Mouse (Mus musculus): ENCODE measurements at regions not wholly inside any gene's neighbourhood (a gene's known extent, or its start where the extent isn't known, plus 50 kb on each side); places are given as distances from the start of the nearest gene placed in this dataset.

- Histone ChIP-seq H3K4me2 (replicated peaks) (no peak overlapping the region), H3K36me3 (no peaks in the 10 kb centered on the region), H3K9me3 (no peaks in the 10 kb centered on the region), H3K27ac (no peak overlapping the region), H3K4me3 (no peak overlapping the region), H3K27me3 (replicated peaks) (no peaks in the 10 kb centered on the region), H3K4me1 (no peaks in the 10 kb centered on the region), H3K9ac (no peak overlapping the region)
- peak; percentile 97 for ATAC-seq (ENCODE audit: low FRiP score, low read depth)
- WGBS: 34% methylated on average over 8 of the region's 8 CpGs
Measured at GRCm38 (mm10) chr16:39286797-39287565, 394.5 kb downstream of the Igsf11 start.

GRCm38 (mm10) chr16:39298856-39299255 lies 406.4 kb downstream of the Igsf11 start:
- H3K9ac ChIP-seq: no peak overlapping the region
- H3K27ac ChIP-seq: no peak overlapping the region
- peaks cover 8% of the 10 kb centered on the region; the same call in 1 of the 2 replicates for H3K4me1 ChIP-seq
- no peak overlapping the region for H3K4me3 ChIP-seq
- H3K36me3 ChIP-seq: no peaks in the 10 kb centered on the region
- WGBS: 82% methylated on average over 3 of the region's 3 CpGs
- H3K4me2 ChIP-seq (replicated peaks): no peak overlapping the region
- H3K9me3 ChIP-seq: no peaks in the 10 kb centered on the region
- H3K27me3 ChIP-seq (replicated peaks): no peaks in the 10 kb centered on the region
- no peak for ATAC-seq (ENCODE audit: low FRiP score, low read depth)

- H3K4me3 ChIP-seq: no peak overlapping the region
- ATAC-seq (ENCODE audit: low FRiP score, low read depth): peak; percentile 99
- H3K27me3 ChIP-seq (replicated peaks): no peaks in the 10 kb centered on the region
- no peak overlapping the region for H3K9ac ChIP-seq
- H3K4me1 ChIP-seq: peaks cover 8% of the 10 kb centered on the region; the same call in 1 of the 2 replicates
- no peaks in the 10 kb centered on the region for H3K9me3 ChIP-seq
- H3K36me3 ChIP-seq: no peaks in the 10 kb centered on the region
- H3K27ac ChIP-seq: no peak overlapping the region
- WGBS: 48% methylated on average over 1 of the region's 1 CpGs
- H3K4me2 ChIP-seq (replicated peaks): peak overlapping the region; percentile 38; the same call in 1 of the 2 replicates
Measured at GRCm38 (mm10) chr16:39302902-39303361, 410.5 kb downstream of the Igsf11 start.

- Histone ChIP-seq H3K4me3 (no peak overlapping the region), H3K4me2 (replicated peaks) (no peak overlapping the region), H3K27ac (no peak overlapping the region), H3K27me3 (replicated peaks) (no peaks in the 10 kb centered on the region), H3K36me3 (no peaks in the 10 kb centered on the region), H3K4me1 (peaks cover 8% of the 10 kb centered on the region; the same call in 1 of the 2 replicates), H3K9ac (no peak overlapping the region), H3K9me3 (no peaks in the 10 kb centered on the region)
- WGBS: 42% methylated on average over 7 of the region's 7 CpGs
- ATAC-seq (ENCODE audit: low FRiP score, low read depth): peak; percentile 51
Measured at GRCm38 (mm10) chr16:39303371-39303770, 410.9 kb downstream of the Igsf11 start.

GRCm38 (mm10) chr16:39307951-39308350 lies 415.5 kb downstream of the Igsf11 start:
- no peak for ATAC-seq (ENCODE audit: low FRiP score, low read depth)
- 68% methylated on average over 5 of the region's 5 CpGs for WGBS

GRCm38 (mm10) chr16:39316752-39317594 lies 424.5 kb downstream of the Igsf11 start:
- Histone ChIP-seq H3K4me3 (no peak overlapping the region), H3K9me3 (no peaks in the 10 kb centered on the region), H3K9ac (no peak overlapping the region), H3K36me3 (no peaks in the 10 kb centered on the region), H3K27ac (no peak overlapping the region), H3K4me2 (replicated peaks) (no peak overlapping the region), H3K4me1 (no peaks in the 10 kb centered on the region), H3K27me3 (replicated peaks) (no peaks in the 10 kb centered on the region)
- ATAC-seq (ENCODE audit: low FRiP score, low read depth): peak; percentile 78
- 26% methylated on average over 15 of the region's 15 CpGs for whole genome bisulfite sequencing

More at GRCm38 (mm10) chr16:39307951-39308350, 415.5 kb downstream of the Igsf11 start:
- no peaks in the 10 kb centered on the region for H3K36me3 ChIP-seq
- H3K9ac ChIP-seq: no peak overlapping the region
- no peak overlapping the region for H3K27ac ChIP-seq
- no peak overlapping the region for H3K4me3 ChIP-seq
- H3K4me2 ChIP-seq (replicated peaks): no peak overlapping the region
- no peaks in the 10 kb centered on the region for H3K27me3 ChIP-seq (replicated peaks)
- peaks cover 3% of the 10 kb centered on the region; the same call in 1 of the 2 replicates for H3K4me1 ChIP-seq
- H3K9me3 ChIP-seq: no peaks in the 10 kb centered on the region

GRCm38 (mm10) chr16:39325627-39326026 lies 433.2 kb downstream of the Igsf11 start:
- no peak for ATAC-seq (ENCODE audit: low FRiP score, low read depth)
- Histone ChIP-seq H3K27ac (no peak overlapping the region), H3K9ac (no peak overlapping the region), H3K4me2 (replicated peaks) (no peak overlapping the region), H3K27me3 (replicated peaks) (no peaks in the 10 kb centered on the region), H3K36me3 (no peaks in the 10 kb centered on the region), H3K4me1 (no peaks in the 10 kb centered on the region), H3K9me3 (no peaks in the 10 kb centered on the region), H3K4me3 (no peak overlapping the region)
- 87% methylated on average over 2 of the region's 2 CpGs for WGBS

- Histone ChIP-seq H3K4me3 (no peak overlapping the region), H3K27ac (no peak overlapping the region), H3K4me1 (no peaks in the 10 kb centered on the region), H3K36me3 (no peaks in the 10 kb centered on the region), H3K27me3 (replicated peaks) (no peaks in the 10 kb centered on the region), H3K9ac (no peak overlapping the region), H3K4me2 (replicated peaks) (no peak overlapping the region), H3K9me3 (no peaks in the 10 kb centered on the region)
- ATAC-seq (ENCODE audit: low FRiP score, low read depth): no peak
- 84% methylated on average over 2 of the region's 2 CpGs for WGBS
Measured at GRCm38 (mm10) chr16:39363657-39364056, 471.2 kb downstream of the Igsf11 start.

- no peak overlapping the region for H3K27ac ChIP-seq
- H3K36me3 ChIP-seq: no peaks in the 10 kb centered on the region
- H3K4me1 ChIP-seq: no peaks in the 10 kb centered on the region
- no peak for ATAC-seq (ENCODE audit: low FRiP score, low read depth)
- H3K4me3 ChIP-seq: no peak overlapping the region
- H3K9ac ChIP-seq: no peak overlapping the region
- H3K9me3 ChIP-seq: no peaks in the 10 kb centered on the region
- no peaks in the 10 kb centered on the region for H3K27me3 ChIP-seq (replicated peaks)
- 72% methylated on average over 2 of the region's 2 CpGs for WGBS
- H3K4me2 ChIP-seq (replicated peaks): no peak overlapping the region
Measured at GRCm38 (mm10) chr16:39368276-39368675, 475.8 kb downstream of the Igsf11 start.

GRCm38 (mm10) chr16:39374616-39375015 lies 482.1 kb downstream of the Igsf11 start:
- no peak for ATAC-seq (ENCODE audit: low FRiP score, low read depth)
- WGBS: 78% methylated on average over 3 of the region's 3 CpGs

GRCm38 (mm10) chr16:39379959-39380358 lies 487.5 kb downstream of the Igsf11 start:
- Histone ChIP-seq H3K4me2 (replicated peaks) (no peak overlapping the region), H3K27me3 (replicated peaks) (no peaks in the 10 kb centered on the region), H3K36me3 (no peaks in the 10 kb centered on the region), H3K9ac (no peak overlapping the region), H3K4me3 (no peak overlapping the region), H3K27ac (no peak overlapping the region), H3K4me1 (no peaks in the 10 kb centered on the region), H3K9me3 (no peaks in the 10 kb centered on the region)
- no peak for ATAC-seq (ENCODE audit: low FRiP score, low read depth)
- WGBS: 73% methylated on average over 7 of the region's 7 CpGs

More at GRCm38 (mm10) chr16:39374616-39375015, 482.1 kb downstream of the Igsf11 start:
- H3K9ac ChIP-seq: no peak overlapping the region
- no peaks in the 10 kb centered on the region for H3K4me1 ChIP-seq
- H3K9me3 ChIP-seq: no peaks in the 10 kb centered on the region
- H3K27me3 ChIP-seq (replicated peaks): no peaks in the 10 kb centered on the region
- H3K4me3 ChIP-seq: no peak overlapping the region
- H3K36me3 ChIP-seq: no peaks in the 10 kb centered on the region
- no peak overlapping the region for H3K27ac ChIP-seq
- no peak overlapping the region for H3K4me2 ChIP-seq (replicated peaks)

- Histone ChIP-seq H3K4me1 (no peaks in the 10 kb centered on the region), H3K36me3 (no peaks in the 10 kb centered on the region), H3K9me3 (no peaks in the 10 kb centered on the region), H3K4me2 (replicated peaks) (no peak overlapping the region), H3K27ac (no peak overlapping the region), H3K4me3 (no peak overlapping the region), H3K27me3 (replicated peaks) (no peaks in the 10 kb centered on the region), H3K9ac (no peak overlapping the region)
- 76% methylated on average over 5 of the region's 5 CpGs for WGBS
- ATAC-seq (ENCODE audit: low FRiP score, low read depth): no peak
Measured at GRCm38 (mm10) chr16:39389943-39390342, 497.5 kb downstream of the Igsf11 start.
